Mouse (Mus musculus): ENCODE results near the gene Asap3.

DNA sequence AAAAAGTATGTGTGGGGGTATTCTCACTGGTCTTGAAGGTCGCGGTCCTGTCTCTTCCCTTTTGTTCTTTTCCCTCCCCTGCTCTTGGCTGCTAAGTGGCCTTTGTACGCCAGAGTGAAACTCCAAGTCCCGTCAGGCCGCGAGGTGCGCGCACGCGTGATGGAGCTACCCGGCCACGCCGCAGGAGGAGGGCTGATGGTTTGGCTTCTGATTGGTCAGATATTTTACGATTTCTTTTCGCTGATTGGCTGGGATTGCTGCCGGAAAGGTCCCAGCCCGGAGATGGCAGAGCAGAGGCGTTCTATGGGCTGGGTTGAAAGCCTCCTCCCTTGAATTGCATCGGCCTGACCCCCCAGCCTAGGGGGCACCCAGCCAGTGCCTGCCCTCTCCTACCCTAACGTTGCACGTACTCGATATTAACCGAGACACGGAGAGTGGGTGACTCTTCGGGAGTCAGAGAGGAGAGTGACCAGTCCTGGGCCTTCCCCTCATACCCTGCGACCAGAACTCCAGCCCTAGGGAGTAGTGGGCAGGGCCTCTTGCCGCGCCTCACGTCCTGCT lies 79.7 kb downstream of the Asap3 start:
- no peak for TF ChIP-seq CTCF (IDR thresholded peaks at IDR 0.05; ENCODE audit: low read depth)
- no peak for TF ChIP-seq EP300 (IDR thresholded peaks at IDR 0.05; ENCODE audit: low read depth)

All from liver, embryonic 14.5 days (tissue).